16 mouse cellular contexts compared by ENCODE assay signal in the genomic region with DNA sequence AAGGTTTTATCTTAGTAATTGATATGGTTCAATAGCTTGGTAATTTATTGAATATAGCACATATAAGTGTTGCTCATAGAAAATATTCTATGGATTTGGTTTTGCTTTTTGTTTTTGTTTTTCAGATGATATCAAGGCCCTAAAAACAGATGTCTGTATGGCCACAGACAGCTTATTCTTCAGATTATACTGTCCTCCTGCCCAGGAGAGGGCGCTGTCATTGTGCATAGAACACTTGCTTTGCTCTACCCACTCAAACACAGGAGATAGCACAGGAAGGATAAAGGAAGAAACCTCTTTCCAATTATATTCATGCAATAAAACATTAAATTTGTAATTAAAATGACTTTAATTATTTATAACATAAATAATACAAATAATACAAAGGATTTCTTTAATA.
DNase-seq lines count a peak whose midpoint lies in the region; TF ChIP-seq lines count a peak whose summit lies in the region.
"Had no signal": no experiment of that assay in that cellular context is flagged by ENCODE, and none has a peak within 500 bp of the region (broad histone marks: within the 10 kb centered on the region; RNA-seq: fewer than 3 reads in every experiment).

No protein-coding gene starts in this region.

- peak; percentile 50 for TF ChIP-seq CTCF in layer of hippocampus, adult 2 months (conservative IDR thresholded peaks at IDR 0.05)

- DNase-seq in cerebellum, postnatal 10 days = peak; percentile 27 to 42
- no peak for DNase-seq in cerebellum, postnatal 36 days
- DNase-seq in layer of hippocampus, adult 2 months (ENCODE audit: low spot score in 2 of 2) = no peak
- DNase-seq in layer of hippocampus, postnatal 10 days (ENCODE audit: low spot score in 2 of 2) = no peak
- peak; percentile 39 for DNase-seq in testis, postnatal 10 days (ENCODE audit: low spot score)
- DNase-seq in testis, postnatal 14 days (ENCODE audit: low spot score) = no peak
- no peak for DNase-seq in B cell, adult 2 months
- no peak for DNase-seq in left cerebral cortex, adult 9 months (ENCODE audit: low spot score in 2 of 2)
- DNase-seq: cerebellum, adult 9-11 months; gastrocnemius, postnatal 36 days; lung, adult 18-20 months; spleen, adult 18-20 months had no signal

- no peak overlapping the region for H3K4me3 ChIP-seq in layer of hippocampus, adult 2 months
- H3K4me3 ChIP-seq: embryonic facial prominence, embryonic 13.5 days; heart, embryonic 10.5 days; hindbrain, embryonic 10.5 days; neural tube, embryonic 12.5 days had no signal

- no peak overlapping the region for H3K27ac ChIP-seq in layer of hippocampus, adult 2 months
- H3K27ac ChIP-seq: embryonic facial prominence, embryonic 13.5 days; heart, embryonic 10.5 days; hindbrain, embryonic 10.5 days; neural tube, embryonic 12.5 days had no signal

Comparison
In these comparisons a context has a peak if more than half of its experiments do, and no peak if none do; other contexts are left out.
1. DNase-seq: peak in cerebellum, postnatal 10 days (2 of 2) and testis, postnatal 10 days (single experiment); none in cerebellum, postnatal 36 days (0 of 2), layer of hippocampus, adult 2 months (0 of 2), layer of hippocampus, postnatal 10 days (0 of 2), testis, postnatal 14 days (single experiment), B cell, adult 2 months (0 of 2) and left cerebral cortex, adult 9 months (0 of 2).